Mouse (Mus musculus): Measurements from ENCODE around the gene Shc3. TPM values are rescaled to one million over a fixed set of nuclear protein-coding genes. Genes with fewer than 3 reads are reported as not detected.

The Shc3 gene
- polyA plus RNA-seq, 1 experiment from 2014 or later = 4.4 TPM

- no peak overlapping the region for H3K4me3 ChIP-seq (ENCODE audit: low read length)
- H3K4me1 ChIP-seq (ENCODE audit: control insufficient read depth, insufficient read depth, low read depth, low read length) = no peaks in the 10 kb centered on the region
- 46% methylated on average over 14 of the region's 14 CpGs for WGBS
- H3K4me2 ChIP-seq (ENCODE audit: low read length) = no peak overlapping the region
- H3K9ac ChIP-seq (ENCODE audit: low read depth, low read length) = no peak overlapping the region
- no peak overlapping the region for H3K27ac ChIP-seq (ENCODE audit: low read depth, low read length)
- no peaks in the 10 kb centered on the region; the same call in 1 of the 2 replicates for H3K27me3 ChIP-seq (replicated peaks; ENCODE audit: control insufficient read depth, insufficient read depth, low read length)
- H3K9me3 ChIP-seq (ENCODE audit: control insufficient read depth, low read length) = no peaks in the 10 kb centered on the region
- peaks cover 3% of the 10 kb centered on the region; the same call in 1 of the 2 replicates for H3K36me3 ChIP-seq (ENCODE audit: control insufficient read depth, insufficient read depth, low read length)
- peak; percentile 56 for ATAC-seq
Measured at GRCm38 (mm10) chr13:51437105-51438085, 131.8 kb downstream of the Shc3 start.

- no peaks in the 10 kb centered on the region for H3K4me1 ChIP-seq (ENCODE audit: control insufficient read depth, insufficient read depth, low read depth, low read length)
- H3K27me3 ChIP-seq (replicated peaks; ENCODE audit: control insufficient read depth, insufficient read depth, low read length) = no peaks in the 10 kb centered on the region; the same call in 1 of the 2 replicates
- H3K9ac ChIP-seq (ENCODE audit: low read depth, low read length) = no peak overlapping the region
- ATAC-seq = no peak
- no peak overlapping the region for H3K4me3 ChIP-seq (ENCODE audit: low read length)
- no peak overlapping the region for H3K27ac ChIP-seq (ENCODE audit: low read depth, low read length)
- no peak overlapping the region for H3K4me2 ChIP-seq (ENCODE audit: low read length)
- no peaks in the 10 kb centered on the region for H3K9me3 ChIP-seq (ENCODE audit: control insufficient read depth, low read length)
- H3K36me3 ChIP-seq (ENCODE audit: control insufficient read depth, insufficient read depth, low read length) = peaks cover 2% of the 10 kb centered on the region
- WGBS = 65% methylated on average over 2 of the region's 2 CpGs
Measured at GRCm38 (mm10) chr13:51435146-51435545, 134.1 kb downstream of the Shc3 start.

GRCm38 (mm10) chr13:51434460-51434859, 134.8 kb downstream of the Shc3 start:
- H3K4me2 ChIP-seq (ENCODE audit: low read length) = no peak overlapping the region
- H3K4me3 ChIP-seq (ENCODE audit: low read length) = no peak overlapping the region
- no peaks in the 10 kb centered on the region for H3K9me3 ChIP-seq (ENCODE audit: control insufficient read depth, low read length)
- no peaks in the 10 kb centered on the region for H3K4me1 ChIP-seq (ENCODE audit: control insufficient read depth, insufficient read depth, low read depth, low read length)
- H3K27me3 ChIP-seq (replicated peaks; ENCODE audit: control insufficient read depth, insufficient read depth, low read length) = no peaks in the 10 kb centered on the region; the same call in 1 of the 2 replicates
- H3K36me3 ChIP-seq (ENCODE audit: control insufficient read depth, insufficient read depth, low read length) = no peaks in the 10 kb centered on the region; the same call in 1 of the 2 replicates
- H3K9ac ChIP-seq (ENCODE audit: low read depth, low read length) = no peak overlapping the region
- H3K27ac ChIP-seq (ENCODE audit: low read depth, low read length) = no peak overlapping the region
- WGBS = 58% methylated on average over 2 of the region's 2 CpGs
- ATAC-seq = no peak

GRCm38 (mm10) chr13:51433371-51433770, 135.8 kb downstream of the Shc3 start:
- WGBS = 59% methylated on average over 3 of the region's 3 CpGs
- Histone ChIP-seq H3K36me3 (ENCODE audit: control insufficient read depth, insufficient read depth, low read length) (peaks cover 2% of the 10 kb centered on the region; the same call in 1 of the 2 replicates), H3K9me3 (ENCODE audit: control insufficient read depth, low read length) (no peaks in the 10 kb centered on the region), H3K4me1 (ENCODE audit: control insufficient read depth, insufficient read depth, low read depth, low read length) (no peaks in the 10 kb centered on the region), H3K9ac (ENCODE audit: low read depth, low read length) (no peak overlapping the region), H3K27me3 (replicated peaks; ENCODE audit: control insufficient read depth, insufficient read depth, low read length) (no peaks in the 10 kb centered on the region; the same call in 1 of the 2 replicates), H3K4me3 (ENCODE audit: low read length) (no peak overlapping the region), H3K27ac (ENCODE audit: low read depth, low read length) (no peak overlapping the region), H3K4me2 (ENCODE audit: low read length) (no peak overlapping the region)
- no peak for ATAC-seq

GRCm38 (mm10) chr13:51425662-51426443, 143.4 kb downstream of the Shc3 start:
- WGBS = 78% methylated on average over 4 of the region's 4 CpGs
- ATAC-seq = no peak
- H3K9ac ChIP-seq (ENCODE audit: low read depth, low read length) = no peak overlapping the region

GRCm38 (mm10) chr13:51424647-51425046, 144.6 kb downstream of the Shc3 start:
- no peak for ATAC-seq

More at GRCm38 (mm10) chr13:51425662-51426443, 143.4 kb downstream of the Shc3 start:
- H3K4me3 ChIP-seq (ENCODE audit: low read length) = no peak overlapping the region
- no peaks in the 10 kb centered on the region for H3K4me1 ChIP-seq (ENCODE audit: control insufficient read depth, insufficient read depth, low read depth, low read length)
- H3K4me2 ChIP-seq (ENCODE audit: low read length) = no peak overlapping the region
- H3K27me3 ChIP-seq (replicated peaks; ENCODE audit: control insufficient read depth, insufficient read depth, low read length) = no peaks in the 10 kb centered on the region
- no peaks in the 10 kb centered on the region; the same call in 1 of the 2 replicates for H3K9me3 ChIP-seq (ENCODE audit: control insufficient read depth, low read length)
- H3K36me3 ChIP-seq (ENCODE audit: control insufficient read depth, insufficient read depth, low read length) = peaks cover 2% of the 10 kb centered on the region; the same call in 1 of the 2 replicates
- H3K27ac ChIP-seq (ENCODE audit: low read depth, low read length) = no peak overlapping the region

GRCm38 (mm10) chr13:51423647-51424046, 145.6 kb downstream of the Shc3 start:
- no peak for ATAC-seq
- 76% methylated on average over 9 of the region's 9 CpGs for WGBS
- Histone ChIP-seq H3K27me3 (replicated peaks; ENCODE audit: control insufficient read depth, insufficient read depth, low read length) (no peaks in the 10 kb centered on the region), H3K9ac (ENCODE audit: low read depth, low read length) (no peak overlapping the region), H3K9me3 (ENCODE audit: control insufficient read depth, low read length) (no peaks in the 10 kb centered on the region; the same call in 1 of the 2 replicates), H3K36me3 (ENCODE audit: control insufficient read depth, insufficient read depth, low read length) (no peaks in the 10 kb centered on the region), H3K4me2 (ENCODE audit: low read length) (no peak overlapping the region), H3K27ac (ENCODE audit: low read depth, low read length) (no peak overlapping the region), H3K4me1 (ENCODE audit: control insufficient read depth, insufficient read depth, low read depth, low read length) (no peaks in the 10 kb centered on the region), H3K4me3 (ENCODE audit: low read length) (no peak overlapping the region)

More at GRCm38 (mm10) chr13:51424647-51425046, 144.6 kb downstream of the Shc3 start:
- no peak overlapping the region for H3K4me2 ChIP-seq (ENCODE audit: low read length)
- H3K4me1 ChIP-seq (ENCODE audit: control insufficient read depth, insufficient read depth, low read depth, low read length) = no peaks in the 10 kb centered on the region
- no peaks in the 10 kb centered on the region; the same call in 1 of the 2 replicates for H3K9me3 ChIP-seq (ENCODE audit: control insufficient read depth, low read length)
- H3K4me3 ChIP-seq (ENCODE audit: low read length) = no peak overlapping the region
- 0 out of 2 replicates have a peak, but pooled peaks cover 2% of the 10 kb centered on the region for H3K36me3 ChIP-seq (ENCODE audit: control insufficient read depth, insufficient read depth, low read length)
- H3K9ac ChIP-seq (ENCODE audit: low read depth, low read length) = no peak overlapping the region
- no peak overlapping the region for H3K27ac ChIP-seq (ENCODE audit: low read depth, low read length)
- WGBS = 30% methylated on average over 5 of the region's 5 CpGs
- H3K27me3 ChIP-seq (replicated peaks; ENCODE audit: control insufficient read depth, insufficient read depth, low read length) = no peaks in the 10 kb centered on the region

- H3K4me3 ChIP-seq (ENCODE audit: low read length) = no peak overlapping the region
- no peak overlapping the region for H3K4me2 ChIP-seq (ENCODE audit: low read length)
- no peaks in the 10 kb centered on the region for H3K27me3 ChIP-seq (replicated peaks; ENCODE audit: control insufficient read depth, insufficient read depth, low read length)
- no peaks in the 10 kb centered on the region for H3K9me3 ChIP-seq (ENCODE audit: control insufficient read depth, low read length)
- no peak overlapping the region for H3K9ac ChIP-seq (ENCODE audit: low read depth, low read length)
- no peak for ATAC-seq
- H3K4me1 ChIP-seq (ENCODE audit: control insufficient read depth, insufficient read depth, low read depth, low read length) = peaks cover 15% of the 10 kb centered on the region
- WGBS = 89% methylated on average over 9 of the region's 9 CpGs
- H3K36me3 ChIP-seq (ENCODE audit: control insufficient read depth, insufficient read depth, low read length) = no peaks in the 10 kb centered on the region
- no peak overlapping the region for H3K27ac ChIP-seq (ENCODE audit: low read depth, low read length)
Measured at GRCm38 (mm10) chr13:51420861-51421260, 148.4 kb downstream of the Shc3 start.

Data from hindbrain, embryonic 16.5 days (tissue).